Mouse (Mus musculus) embryo, embryonic 10 days (tissue): ENCODE results near the gene Il18.

ENCODE experiments used
- DNase-seq: peaks from one replicate; pipeline ENCODE4 v3.0.0-alpha.2; 2015; ENCODE audit warnings: low spot score

Il18 gene

GRCm38 (mm10) chr9:50554241-50555093 is at the start of gene Il18:
Gene Il18 (plus strand): TSS chr9:50554827.
- DNase-seq: peak; percentile 62

- no peak for DNase-seq
Observed at GRCm38 (mm10) chr9:50505405-50505804, 49.2 kb upstream of the Il18 start.

- DNase-seq: no peak
Observed at GRCm38 (mm10) chr9:50507570-50507969, 47.1 kb upstream of the Il18 start.

- DNase-seq: no peak
Observed at GRCm38 (mm10) chr9:50515462-50515861, 39.2 kb upstream of the Il18 start.

DNA sequence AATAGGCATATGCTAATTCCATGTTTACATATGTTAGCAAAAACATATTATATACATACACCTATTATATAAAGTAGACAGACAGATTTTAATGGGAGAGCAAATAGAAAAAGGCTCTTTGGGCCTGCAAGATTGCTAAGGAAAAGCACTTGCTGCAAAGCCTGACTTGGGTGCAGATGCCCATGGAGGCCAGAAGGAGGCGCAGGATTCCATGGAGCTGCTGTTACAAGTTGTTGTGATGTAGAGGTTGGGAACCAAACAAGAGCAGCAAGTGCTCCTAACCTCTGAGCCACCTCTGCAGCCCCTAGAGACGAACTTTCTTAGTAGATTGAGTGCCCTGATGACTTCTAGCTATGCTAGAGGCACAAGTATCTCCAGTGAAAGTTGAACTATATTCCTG is 35.8 kb upstream of the Il18 start:
- DNase-seq: peak; percentile 72

- no peak for DNase-seq
Observed at GRCm38 (mm10) chr9:50520748-50521147, 33.9 kb upstream of the Il18 start.

DNA sequence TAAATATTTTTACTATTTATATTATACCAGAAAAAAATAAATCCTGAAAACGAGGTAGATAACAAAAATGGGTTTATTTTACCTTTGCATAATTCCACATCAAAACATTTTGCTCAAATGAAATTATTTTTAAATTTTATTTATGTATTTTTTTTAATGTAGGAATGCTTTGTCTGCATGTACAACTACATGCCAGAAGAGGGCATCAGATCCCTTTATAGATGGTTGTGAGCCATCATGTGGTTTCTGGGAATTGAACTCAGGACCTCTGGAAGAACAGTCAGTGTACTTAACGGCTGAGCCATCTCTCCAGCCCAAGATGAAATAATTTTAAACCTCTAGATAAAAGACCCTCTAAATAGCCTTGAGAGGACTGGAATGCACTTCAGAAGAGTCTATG is 33.1 kb upstream of the Il18 start:
- no peak for DNase-seq

- no peak for DNase-seq
Observed at GRCm38 (mm10) chr9:50522574-50522973, 32.1 kb upstream of the Il18 start.

- DNase-seq: peak; percentile 2
Observed at GRCm38 (mm10) chr9:50524936-50525335, 29.7 kb upstream of the Il18 start.

DNA sequence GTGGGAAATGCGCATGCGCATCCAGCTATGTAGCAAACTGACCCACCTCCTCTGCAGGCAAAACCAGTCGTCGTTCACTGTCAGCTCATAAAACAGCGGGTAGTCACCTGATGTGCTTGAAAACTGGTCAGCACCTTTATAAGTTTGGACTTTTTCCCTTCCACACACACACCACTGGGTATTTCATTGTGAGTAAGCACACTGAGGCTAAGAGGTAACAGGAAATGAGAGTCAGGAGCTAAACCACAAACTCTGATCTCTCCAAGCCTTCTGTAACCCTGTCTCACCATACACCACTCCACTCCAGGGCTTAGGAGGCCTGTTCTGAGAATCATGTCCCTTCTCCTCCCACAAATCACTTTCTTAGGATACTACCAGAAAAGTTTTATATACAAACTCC is 29.0 kb upstream of the Il18 start:
- peak; percentile 6 for DNase-seq

GRCm38 (mm10) chr9:50527860-50528259 is 26.8 kb upstream of the Il18 start:
- DNase-seq: no peak

GRCm38 (mm10) chr9:50528293-50528892 is 26.2 kb upstream of the Il18 start, which contains the start of gene Pts:
Gene Pts (minus strand): TSS chr9:50528724.
- peak; percentile 98 for DNase-seq

GRCm38 (mm10) chr9:50530890-50531289 is 23.7 kb upstream of the Il18 start:
- DNase-seq: peak; percentile 35

GRCm38 (mm10) chr9:50533328-50533727 is 21.3 kb upstream of the Il18 start:
- DNase-seq: no peak

- no peak for DNase-seq
Observed at GRCm38 (mm10) chr9:50533791-50534190, 20.8 kb upstream of the Il18 start.

DNA sequence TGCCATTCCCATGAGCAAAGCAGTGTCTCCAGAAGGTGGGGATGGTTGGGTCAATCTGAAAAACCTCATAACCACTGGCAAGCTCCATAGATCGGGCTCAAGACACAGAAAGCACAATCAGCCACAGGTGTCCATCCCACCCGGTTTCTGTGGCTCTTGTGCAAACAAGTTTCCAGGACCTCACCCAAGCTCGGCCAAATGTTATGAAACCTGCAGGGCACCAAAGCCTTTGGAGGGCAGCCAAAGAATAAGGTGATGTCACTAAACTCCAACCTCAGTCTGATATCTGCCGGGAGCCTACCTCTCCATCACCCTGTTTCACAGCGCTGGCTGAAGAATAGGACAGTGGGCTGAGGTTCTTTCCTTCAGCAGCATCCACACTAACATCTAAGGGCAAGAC is 18.7 kb upstream of the Il18 start:
- no peak for DNase-seq

GRCm38 (mm10) chr9:50536603-50537135 is 18.0 kb upstream of the Il18 start:
- DNase-seq: no peak

GRCm38 (mm10) chr9:50537295-50537694 is 17.3 kb upstream of the Il18 start:
- no peak for DNase-seq

GRCm38 (mm10) chr9:50540170-50540569 is 14.5 kb upstream of the Il18 start:
- DNase-seq: no peak

DNA sequence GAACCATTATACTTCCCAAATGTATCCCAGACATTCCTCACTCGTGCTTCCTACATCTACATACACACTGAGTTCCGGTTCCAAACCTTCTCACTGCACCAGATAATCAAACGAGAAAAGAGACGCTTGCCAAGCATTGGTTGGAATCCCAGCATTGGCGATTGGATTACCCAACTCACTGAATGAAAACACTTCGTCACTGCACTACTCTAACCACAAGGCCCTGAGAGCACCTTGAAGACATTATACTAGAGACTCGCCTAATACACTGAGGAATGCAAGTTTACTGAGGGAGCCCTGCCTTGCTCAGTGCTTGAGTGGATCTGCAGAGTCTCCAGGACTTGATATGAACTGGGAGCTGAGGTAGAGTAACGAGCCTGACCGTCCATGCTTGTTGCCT is 12.2 kb upstream of the Il18 start:
- DNase-seq: no peak

- DNase-seq: no peak
Observed at GRCm38 (mm10) chr9:50547859-50548478, 6.7 kb upstream of the Il18 start.

- DNase-seq: no peak
Observed at GRCm38 (mm10) chr9:50548936-50549335, 5.7 kb upstream of the Il18 start.

GRCm38 (mm10) chr9:50552206-50552605 is 2.4 kb upstream of the Il18 start:
- no peak for DNase-seq
